Comparison of ENCODE assay signal across 12 mouse cellular contexts in genomic region chr5:24365528-24365927, GRCm38 (mm10). TPM values are rescaled to one million over a fixed set of nuclear protein-coding genes. Genes with fewer than 3 reads are reported as not detected.
DNase-seq lines count a peak whose midpoint lies in the region; ATAC-seq and TF ChIP-seq lines count a peak whose summit lies in the region.
"Had no signal": no experiment of that assay in that cellular context is flagged by ENCODE, and none has a peak within 500 bp of the region (broad histone marks: within the 10 kb centered on the region; RNA-seq: fewer than 3 reads in every experiment).

No protein-coding gene starts in this region.

- H3K4me1 ChIP-seq in kidney, adult 2 months (ENCODE audit: control insufficient read depth, insufficient read depth, low read length) = no peaks in the 10 kb centered on the region
- H3K4me1 ChIP-seq in stomach, embryonic 16.5 days (ENCODE audit: control insufficient read depth, insufficient read depth, low read length) = 0 out of 2 replicates have a peak, but pooled peaks cover under 1% of the 10 kb centered on the region
- no peaks in the 10 kb centered on the region for H3K4me1 ChIP-seq in stomach, postnatal 0 days (replicated peaks; ENCODE audit: control insufficient read depth, insufficient read depth)
- 0 out of 2 replicates have a peak, but pooled peaks cover 5% of the 10 kb centered on the region for H3K4me1 ChIP-seq in intestine, embryonic 15.5 days (replicated peaks)
- peaks cover 9% of the 10 kb centered on the region for H3K4me1 ChIP-seq in olfactory bulb, adult 2 months (ENCODE audit: control insufficient read depth, insufficient read depth, low read length)
- H3K4me1 ChIP-seq in thymus, adult 2 months (replicated peaks; ENCODE audit: control insufficient read depth, insufficient read depth, low read length) = peaks cover 9% of the 10 kb centered on the region

- peak overlapping the region; percentile 68 for H3K27ac ChIP-seq in kidney, adult 2 months (ENCODE audit: insufficient read depth, low read depth, low read length)
- H3K27ac ChIP-seq in stomach, embryonic 16.5 days (ENCODE audit: low read length) = peak overlapping the region; percentile 22; the same call in 1 of the 2 replicates
- H3K27ac ChIP-seq in stomach, postnatal 0 days (replicated peaks) = no peak overlapping the region
- no peak overlapping the region for H3K27ac ChIP-seq in intestine, embryonic 15.5 days
- no peak overlapping the region for H3K27ac ChIP-seq in olfactory bulb, adult 2 months (ENCODE audit: insufficient read depth, low read depth, low read length)
- H3K27ac ChIP-seq in thymus, adult 2 months (ENCODE audit: control insufficient read depth, insufficient read depth, low read length) = no peak overlapping the region

- WGBS in kidney, adult 2 months = 54% methylated on average over 5 of the region's 5 CpGs
- WGBS in stomach, embryonic 16.5 days = 35% methylated on average over 5 of the region's 5 CpGs
- 36% methylated on average over 5 of the region's 5 CpGs for WGBS in stomach, postnatal 0 days
- 41% methylated on average over 5 of the region's 5 CpGs for WGBS in intestine, embryonic 15.5 days
- 61% methylated on average over 5 of the region's 5 CpGs for WGBS in olfactory bulb, adult 2 months
- 11% methylated on average over 5 of the region's 5 CpGs for WGBS in thymus, adult 2 months

- no peak for ATAC-seq in stomach, embryonic 16.5 days (ENCODE audit: insufficient read depth, low FRiP score)
- no peak for ATAC-seq in stomach, postnatal 0 days (ENCODE audit: low FRiP score, low TSS enrichment)
- no peak for ATAC-seq in intestine, embryonic 15.5 days

- H3K4me3 ChIP-seq in kidney, adult 2 months (ENCODE audit: insufficient read depth, low read depth, low read length) = peak overlapping the region; percentile 54
- 0 out of 2 replicates have a peak overlapping the region, but pooled peaks have one; percentile 23 for H3K4me3 ChIP-seq in stomach, embryonic 16.5 days (replicated peaks; ENCODE audit: low read length)
- H3K4me3 ChIP-seq in stomach, postnatal 0 days (ENCODE audit: low read depth, low read length) = no peak overlapping the region
- H3K4me3 ChIP-seq in intestine, embryonic 15.5 days (replicated peaks) = peak overlapping the region; percentile 10; the same call in 1 of the 2 replicates
- peak overlapping the region; percentile 9; the same call in 1 of the 2 replicates for H3K4me3 ChIP-seq in olfactory bulb, adult 2 months (ENCODE audit: insufficient read depth, low read depth, low read length)
- no peak overlapping the region for H3K4me3 ChIP-seq in thymus, adult 2 months (ENCODE audit: control insufficient read depth, insufficient read depth, low read length)
- H3K4me3 ChIP-seq: erythroblast, embryonic 14.5 days had no signal

- no peak overlapping the region; the same call in 1 of the 2 replicates for H3K4me2 ChIP-seq in stomach, embryonic 16.5 days (ENCODE audit: low read depth, low read length)
- H3K4me2 ChIP-seq in stomach, postnatal 0 days (replicated peaks; ENCODE audit: low read depth) = no peak overlapping the region
- 0 out of 2 replicates have a peak overlapping the region, but pooled peaks have one; percentile 5 for H3K4me2 ChIP-seq in intestine, embryonic 15.5 days (replicated peaks)

- no peaks in the 10 kb centered on the region for H3K36me3 ChIP-seq in kidney, adult 2 months (ENCODE audit: control insufficient read depth, insufficient read depth, low read length)
- no peaks in the 10 kb centered on the region for H3K36me3 ChIP-seq in stomach, embryonic 16.5 days (ENCODE audit: control insufficient read depth, insufficient read depth, low read length)
- H3K36me3 ChIP-seq in stomach, postnatal 0 days (ENCODE audit: control insufficient read depth, insufficient read depth, low read length) = no peaks in the 10 kb centered on the region
- H3K36me3 ChIP-seq in intestine, embryonic 15.5 days = no peaks in the 10 kb centered on the region
- H3K36me3 ChIP-seq in thymus, adult 2 months (ENCODE audit: control insufficient read depth, insufficient read depth, low read length) = no peaks in the 10 kb centered on the region

- TF ChIP-seq EP300 in stomach, postnatal 0 days (optimal IDR thresholded peaks at IDR 0.05) = no peak

- peak; percentile 17 for DNase-seq in kidney, adult 2 months
- no peak for DNase-seq in kidney, adult 9 months
- DNase-seq in stomach, postnatal 0 days (ENCODE audit: low spot score) = no peak
- no peak for DNase-seq in thymus, adult 2 months
- no peak for DNase-seq in thymus, postnatal 10 days (ENCODE audit: low spot score in 2 of 2)
- DNase-seq: cerebellum, adult 2 months; gastrocnemius, postnatal 14 days; thymus, postnatal 4 days had no signal

- no peak for TF ChIP-seq POLR2A in kidney, adult 2 months (IDR thresholded peaks at IDR 0.05; ENCODE audit: low read depth, low read length)
- no peak for TF ChIP-seq POLR2A in olfactory bulb, adult 2 months (IDR thresholded peaks at IDR 0.05; ENCODE audit: insufficient read depth, low read depth, low read length)
- TF ChIP-seq POLR2A in thymus, adult 2 months (IDR thresholded peaks at IDR 0.05; ENCODE audit: control insufficient read depth, extremely low read depth, insufficient read depth, low read length, poor library complexity) = no peak

- H3K9ac ChIP-seq in stomach, embryonic 16.5 days (ENCODE audit: low read length) = no peak overlapping the region
- no peak overlapping the region for H3K9ac ChIP-seq in stomach, postnatal 0 days (ENCODE audit: low read length)
- H3K9ac ChIP-seq in intestine, embryonic 15.5 days = no peak overlapping the region

- H3K27me3 ChIP-seq in kidney, adult 2 months (replicated peaks; ENCODE audit: control insufficient read depth, insufficient read depth, low read length) = no peaks in the 10 kb centered on the region
- no peaks in the 10 kb centered on the region for H3K27me3 ChIP-seq in stomach, embryonic 16.5 days (ENCODE audit: control insufficient read depth, insufficient read depth, low read length)
- no peaks in the 10 kb centered on the region for H3K27me3 ChIP-seq in stomach, postnatal 0 days (ENCODE audit: control insufficient read depth, insufficient read depth, low read length)
- no peaks in the 10 kb centered on the region for H3K27me3 ChIP-seq in intestine, embryonic 15.5 days (replicated peaks)
- H3K27me3 ChIP-seq in thymus, adult 2 months (ENCODE audit: control insufficient read depth, insufficient read depth, low read length) = no peaks in the 10 kb centered on the region

- no peaks in the 10 kb centered on the region for H3K9me3 ChIP-seq in stomach, embryonic 16.5 days (replicated peaks; ENCODE audit: control insufficient read depth, low read length)
- H3K9me3 ChIP-seq in stomach, postnatal 0 days (ENCODE audit: control insufficient read depth, low read length) = no peaks in the 10 kb centered on the region
- no peaks in the 10 kb centered on the region for H3K9me3 ChIP-seq in intestine, embryonic 15.5 days

- TF ChIP-seq CTCF in kidney, adult 2 months (conservative IDR thresholded peaks at IDR 0.05; ENCODE audit: insufficient read depth, insufficient read length, low read depth, low read length) = no peak
- no peak for TF ChIP-seq CTCF in stomach, postnatal 0 days (IDR thresholded peaks at IDR 0.05; ENCODE audit: low read depth)
- TF ChIP-seq CTCF in olfactory bulb, adult 2 months (IDR thresholded peaks at IDR 0.05; ENCODE audit: insufficient read depth, low read depth, low read length) = no peak
- no peak for TF ChIP-seq CTCF in thymus, adult 2 months (IDR thresholded peaks at IDR 0.05; ENCODE audit: borderline replicate concordance, control insufficient read depth, extremely low read depth, insufficient read depth, low read length, poor library complexity)

RNA-seq across cellular contexts. Expression of gene Nos3, which starts 0.9 kb away (rescaled TPM):
- 11.4 and 12.4 TPM in 2 replicates for polyA plus RNA-seq in kidney, adult 2 months (2012; rRNA removed)
- polyA plus RNA-seq in stomach, embryonic 16.5 days (2015; fragmentation: Nextera tagmentation; extraction: Ambion mirVana) = 6.5 and 7.3 TPM in 2 replicates
- polyA plus RNA-seq in stomach, postnatal 0 days (2015; fragmentation: Nextera tagmentation; extraction: Ambion mirVana) = 3.1 and 3.2 TPM in 2 replicates
- polyA plus RNA-seq in intestine, embryonic 15.5 days (2015; fragmentation: Nextera tagmentation; extraction: Ambion mirVana) = 7.4 and 7.9 TPM in 2 replicates
- not detected in 2 replicates for polyA plus RNA-seq in olfactory bulb, adult 2 months (2012; ENCODE audit: insufficient read depth, insufficient read length, low replicate concordance, missing spikeins)
- 3.7 and 5.7 TPM in 2 replicates for polyA plus RNA-seq in thymus, adult 2 months (2012; rRNA removed)

RNA-seq across cellular contexts. Expression of gene Kcnh2, which starts 14.1 kb away (rescaled TPM):
- 3.1 and 5.5 TPM in 2 replicates for polyA plus RNA-seq in kidney, adult 2 months (2012; rRNA removed)
- polyA plus RNA-seq in stomach, embryonic 16.5 days (2015; fragmentation: Nextera tagmentation; extraction: Ambion mirVana) = 5.6 and 6.5 TPM in 2 replicates
- 3.7 and 3.8 TPM in 2 replicates for polyA plus RNA-seq in stomach, postnatal 0 days (2015; fragmentation: Nextera tagmentation; extraction: Ambion mirVana)
- 6.7 and 7.6 TPM in 2 replicates for polyA plus RNA-seq in intestine, embryonic 15.5 days (2015; fragmentation: Nextera tagmentation; extraction: Ambion mirVana)
- not detected in 2 replicates for polyA plus RNA-seq in olfactory bulb, adult 2 months (2012; ENCODE audit: insufficient read depth, insufficient read length, low replicate concordance, missing spikeins)
- 187 and 196 TPM in 2 replicates for polyA plus RNA-seq in thymus, adult 2 months (2012; rRNA removed)
- polyA plus RNA-seq: erythroblast, embryonic 14.5 days had no signal

RNA-seq across cellular contexts. Expression of gene Atg9b, which starts 26.4 kb away (rescaled TPM):
- polyA plus RNA-seq in kidney, adult 2 months (2012; rRNA removed) = 0.76 and 0.89 TPM in 2 replicates
- polyA plus RNA-seq in stomach, embryonic 16.5 days (2015; fragmentation: Nextera tagmentation; extraction: Ambion mirVana) = 4.2 and 5.9 TPM in 2 replicates
- 4.1 and 5.8 TPM in 2 replicates for polyA plus RNA-seq in stomach, postnatal 0 days (2015; fragmentation: Nextera tagmentation; extraction: Ambion mirVana)
- 1.6 and 2.4 TPM in 2 replicates for polyA plus RNA-seq in intestine, embryonic 15.5 days (2015; fragmentation: Nextera tagmentation; extraction: Ambion mirVana)
- polyA plus RNA-seq in olfactory bulb, adult 2 months (2012; ENCODE audit: insufficient read depth, insufficient read length, low replicate concordance, missing spikeins) = not detected in 2 replicates
- 6.8 and 8.1 TPM in 2 replicates for polyA plus RNA-seq in thymus, adult 2 months (2012; rRNA removed)

RNA-seq across cellular contexts. Expression of gene Abcb8, which starts 27.9 kb away (rescaled TPM):
- polyA plus RNA-seq in kidney, adult 2 months (2012; rRNA removed) = 112 and 117 TPM in 2 replicates
- 48.4 and 61.7 TPM in 2 replicates for polyA plus RNA-seq in stomach, embryonic 16.5 days (2015; fragmentation: Nextera tagmentation; extraction: Ambion mirVana)
- polyA plus RNA-seq in stomach, postnatal 0 days (2015; fragmentation: Nextera tagmentation; extraction: Ambion mirVana) = 29.3 and 30.2 TPM in 2 replicates
- 66.2 and 79.0 TPM in 2 replicates for polyA plus RNA-seq in intestine, embryonic 15.5 days (2015; fragmentation: Nextera tagmentation; extraction: Ambion mirVana)
- not detected in 2 replicates for polyA plus RNA-seq in olfactory bulb, adult 2 months (2012; ENCODE audit: insufficient read depth, insufficient read length, low replicate concordance, missing spikeins)
- 78.2 and 85.0 TPM in 2 replicates for polyA plus RNA-seq in thymus, adult 2 months (2012; rRNA removed)

RNA-seq across cellular contexts. Expression of gene Asic3, which starts 47.7 kb away (rescaled TPM):
- polyA plus RNA-seq in kidney, adult 2 months (2012; rRNA removed) = 0.20 and 0.33 TPM in 2 replicates
- polyA plus RNA-seq in stomach, embryonic 16.5 days (2015; fragmentation: Nextera tagmentation; extraction: Ambion mirVana) = 0.23 and 0.52 TPM in 2 replicates
- polyA plus RNA-seq in stomach, postnatal 0 days (2015; fragmentation: Nextera tagmentation; extraction: Ambion mirVana) = 0.10 TPM in 1 of 2 replicates, not detected in the other
- 0.14 TPM in 1 of 2 replicates, not detected in the other for polyA plus RNA-seq in intestine, embryonic 15.5 days (2015; fragmentation: Nextera tagmentation; extraction: Ambion mirVana)
- polyA plus RNA-seq in olfactory bulb, adult 2 months (2012; ENCODE audit: insufficient read depth, insufficient read length, low replicate concordance, missing spikeins) = not detected in 2 replicates
- polyA plus RNA-seq in thymus, adult 2 months (2012; rRNA removed) = 2.1 and 2.6 TPM in 2 replicates
- polyA plus RNA-seq: erythroblast, embryonic 14.5 days had no signal

Comparison
In these comparisons a context has a peak if more than half of its experiments do, and no peak if none do; other contexts are left out.
1. H3K27ac ChIP-seq: peak in kidney, adult 2 months (single experiment) and stomach, embryonic 16.5 days (single experiment); none in stomach, postnatal 0 days (single experiment), intestine, embryonic 15.5 days (single experiment), olfactory bulb, adult 2 months (single experiment) and thymus, adult 2 months (single experiment).
2. H3K4me3 ChIP-seq: peak in kidney, adult 2 months (single experiment), stomach, embryonic 16.5 days (single experiment), intestine, embryonic 15.5 days (single experiment) and olfactory bulb, adult 2 months (single experiment); none in stomach, postnatal 0 days (single experiment) and thymus, adult 2 months (single experiment).